Mouse (Mus musculus) right cerebral cortex, postnatal 25 days (tissue): ENCODE results near the gene Ank.

ENCODE experiments used
- DNase-seq: peaks from one replicate; pipeline ENCODE4 v3.0.0; 2022

Ank gene

DNA sequence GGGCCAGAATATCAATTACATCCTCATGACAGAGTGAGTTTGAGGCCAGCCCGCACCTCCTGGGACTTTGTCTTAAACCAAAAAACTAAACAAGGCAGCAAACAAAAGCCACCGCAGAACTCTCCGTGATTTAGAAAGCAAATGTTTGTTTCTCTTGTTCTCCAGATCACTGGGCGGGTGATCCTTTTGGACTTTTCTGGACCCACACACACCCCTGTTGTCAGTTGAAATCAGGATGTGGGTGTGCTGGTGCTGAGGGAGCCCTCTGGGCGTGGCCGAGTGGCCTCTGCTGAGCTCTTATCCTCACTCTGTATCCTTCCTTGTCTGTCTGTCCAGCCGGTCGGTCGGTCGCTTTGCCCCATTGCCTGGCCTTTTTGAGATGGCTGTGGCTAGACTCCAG, 82.6 kb downstream of the Ank start:
- no peak for DNase-seq

DNA sequence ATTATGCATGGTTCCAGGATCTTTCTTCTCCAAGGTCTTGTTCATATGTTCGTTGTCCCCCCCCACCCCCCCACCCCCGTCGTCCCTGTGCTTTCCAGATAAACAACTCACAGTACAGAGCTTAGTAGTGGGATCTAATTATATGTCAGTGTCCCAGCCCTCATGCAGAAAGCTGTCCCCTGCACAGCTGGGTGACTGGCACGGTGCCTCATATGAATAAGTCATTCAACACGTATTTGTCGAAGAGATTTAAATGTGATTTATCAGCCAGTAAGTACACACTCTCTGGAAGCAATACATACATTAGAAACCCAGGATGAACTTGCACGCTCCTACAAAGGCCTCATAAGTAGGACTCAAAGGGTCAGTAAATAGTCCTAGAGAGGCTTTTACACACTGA, 83.4 kb downstream of the Ank start:
- no peak for DNase-seq

DNA sequence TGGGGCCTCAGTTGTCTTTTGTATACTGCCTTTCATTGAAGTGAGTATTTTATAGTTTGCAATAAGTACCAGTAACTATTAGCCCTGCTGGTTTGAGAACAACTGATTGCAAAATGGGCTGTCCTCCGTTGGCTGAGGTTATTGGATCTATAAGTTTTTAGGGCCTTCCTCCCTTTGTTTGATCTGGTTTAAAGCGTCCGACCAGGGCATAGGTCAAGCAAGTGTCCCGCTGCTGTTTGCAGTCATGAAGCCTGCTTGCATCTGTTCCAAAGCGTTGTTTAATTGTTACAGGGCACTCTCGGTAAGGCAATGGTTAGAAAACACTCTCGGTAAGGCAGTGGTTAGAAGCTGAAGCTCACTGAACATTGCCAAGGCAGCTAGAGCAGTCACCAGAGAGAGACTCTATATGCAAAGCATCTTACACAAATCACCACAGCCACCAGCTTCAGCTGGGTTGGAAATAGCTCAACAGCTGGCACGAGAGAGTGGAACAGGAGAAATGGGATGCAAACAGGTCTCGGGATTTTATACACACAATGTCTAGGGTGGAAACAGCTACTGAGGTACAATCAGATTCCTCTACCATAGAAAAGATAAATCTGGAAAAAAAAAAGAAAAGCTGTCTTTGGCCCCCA, 84.0 kb downstream of the Ank start:
- DNase-seq = no peak

DNA sequence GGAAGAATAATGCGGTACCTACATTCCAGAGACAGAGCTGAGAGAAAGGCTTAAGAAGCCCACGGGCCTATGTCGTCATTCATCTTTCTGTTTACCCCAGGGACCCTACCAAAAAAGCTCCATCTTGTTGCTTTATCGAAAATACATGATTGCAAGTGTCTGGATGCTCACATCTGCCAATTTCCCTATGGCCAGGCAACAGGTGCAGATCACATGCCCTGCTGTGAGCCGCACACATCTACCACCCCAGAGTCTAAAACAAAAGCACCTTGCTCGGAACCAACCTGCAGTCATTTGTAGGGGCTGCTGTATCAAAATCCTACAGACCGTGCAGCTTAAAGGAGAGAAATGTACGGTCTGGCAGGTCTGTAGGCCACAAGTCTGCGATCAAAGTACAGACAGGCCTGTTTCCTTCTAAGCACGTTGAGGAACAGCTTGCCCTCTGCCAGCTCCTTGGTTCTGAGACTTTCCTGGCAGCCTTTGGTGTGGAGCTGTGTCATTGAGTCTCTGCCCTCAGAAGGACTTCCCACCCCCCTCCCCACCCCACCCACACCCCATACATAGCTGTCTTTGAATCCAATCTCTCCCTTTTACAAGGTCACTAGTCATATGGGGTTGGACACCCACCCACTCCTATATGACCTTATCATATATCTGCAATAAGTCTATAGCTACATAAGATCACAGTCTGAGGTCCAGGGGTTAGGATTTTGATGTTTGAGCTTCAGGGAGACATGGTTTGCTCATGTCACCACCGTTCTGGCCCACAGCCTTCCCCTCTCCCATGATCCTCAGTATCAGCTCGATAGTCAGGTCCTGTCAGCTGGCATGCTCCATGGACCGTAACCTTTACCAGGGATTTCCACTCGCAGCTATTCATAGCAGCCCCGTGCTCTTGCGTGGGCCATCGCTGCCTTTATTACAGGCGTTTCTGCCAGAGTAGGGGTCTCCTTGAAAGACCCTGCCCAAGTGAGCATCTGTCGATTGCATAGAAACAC, 84.9 kb downstream of the Ank start:
- no peak for DNase-seq

DNA sequence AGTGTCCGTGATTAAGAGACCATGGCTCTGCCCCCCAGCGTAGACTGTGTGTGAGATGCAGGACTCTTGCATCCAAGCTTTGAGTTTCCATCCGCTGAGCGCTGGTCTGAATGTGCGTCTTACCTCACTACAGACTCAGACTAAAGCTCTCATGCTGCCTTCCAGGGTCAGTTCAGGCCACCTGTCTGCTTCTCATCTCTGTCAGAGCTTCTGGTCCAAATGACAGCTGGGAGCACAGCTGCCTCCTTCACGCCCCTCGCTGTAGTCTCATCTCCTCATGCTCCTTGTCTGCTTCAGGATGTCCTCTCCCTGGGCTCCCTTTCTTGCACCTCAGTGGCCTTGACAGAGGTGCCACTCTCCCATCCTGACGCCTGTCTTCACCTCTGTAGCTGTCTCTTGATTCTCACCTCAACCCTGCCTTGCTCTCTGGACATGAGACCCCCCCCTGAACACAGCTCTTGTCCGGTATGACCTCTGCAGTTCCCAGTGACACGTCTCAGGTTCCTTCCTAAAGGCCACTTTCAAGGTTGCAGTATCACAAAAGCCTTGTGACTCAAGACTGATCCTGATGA, 85.7 kb downstream of the Ank start:
- no peak for DNase-seq

DNA sequence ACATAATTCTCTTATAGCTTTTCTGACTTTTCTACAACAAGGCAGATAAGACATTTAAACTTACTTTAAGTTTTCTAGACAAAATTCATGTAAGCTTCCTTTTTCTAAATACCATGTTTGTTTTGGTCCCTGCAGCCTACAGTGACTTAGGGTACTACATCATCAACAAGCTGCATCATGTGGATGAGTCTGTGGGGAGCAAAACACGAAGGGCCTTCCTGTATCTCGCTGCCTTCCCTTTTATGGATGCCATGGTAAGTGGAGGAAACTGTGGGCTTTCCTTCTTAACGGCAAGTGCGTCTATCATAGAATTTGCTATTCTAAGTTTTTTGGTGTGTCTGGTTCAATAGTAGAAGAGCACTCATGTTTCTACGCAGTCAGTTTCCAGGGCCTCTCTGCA, 87.1 kb downstream of the Ank start:
- DNase-seq = no peak

DNA sequence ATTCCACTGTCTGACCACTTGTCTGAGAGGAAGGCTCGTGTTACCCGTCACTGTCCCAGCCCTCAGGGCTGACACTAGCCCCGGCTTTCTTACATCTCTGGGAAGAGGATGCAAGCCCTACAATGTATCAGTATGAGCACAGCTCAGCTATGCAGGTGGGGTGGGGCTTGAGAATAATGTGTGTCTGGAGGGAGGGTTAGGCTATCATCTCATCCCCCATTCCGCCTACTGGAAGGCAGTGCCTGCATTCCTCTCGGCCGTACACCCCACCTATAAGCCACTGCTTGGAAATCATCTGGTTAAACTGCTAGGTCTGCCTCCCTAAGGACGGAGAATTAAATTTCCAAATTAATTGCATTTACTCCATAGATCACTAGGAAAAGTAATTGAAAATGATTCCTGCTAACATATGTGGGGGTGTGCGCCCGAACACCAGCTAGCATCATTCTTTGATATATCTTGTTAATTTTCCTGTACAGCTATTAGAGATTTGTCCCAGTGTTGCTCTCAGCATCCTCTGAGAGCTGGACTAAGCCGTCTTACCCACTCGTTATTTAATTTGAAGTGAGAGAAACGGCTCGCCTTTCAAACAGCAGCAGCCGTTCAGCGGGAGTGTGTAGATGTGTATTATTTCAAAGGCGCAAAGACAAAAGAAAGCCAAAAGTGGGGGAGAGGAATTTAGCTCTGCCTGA, 92.1 kb downstream of the Ank start:
- DNase-seq = no peak

DNA sequence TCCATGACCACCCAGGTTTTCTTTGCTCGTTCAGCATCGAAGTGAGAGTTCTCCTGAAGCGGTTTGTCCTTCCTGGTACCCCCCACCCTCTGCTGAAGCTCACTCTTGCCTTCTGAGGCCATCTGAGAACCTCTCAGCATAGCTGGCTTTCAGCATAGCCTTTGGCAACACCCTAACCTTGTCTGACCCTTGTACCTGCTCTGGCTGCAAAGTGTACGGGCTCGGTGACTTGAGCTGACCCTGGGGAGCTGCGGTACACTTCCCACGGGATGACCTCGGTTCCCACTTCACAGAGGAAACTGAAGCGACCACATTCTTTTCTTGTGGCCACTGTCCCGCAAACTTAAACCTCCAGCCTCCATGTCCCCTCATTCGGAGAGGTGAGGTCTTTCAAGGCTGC, 93.8 kb downstream of the Ank start:
- DNase-seq = no peak

DNA sequence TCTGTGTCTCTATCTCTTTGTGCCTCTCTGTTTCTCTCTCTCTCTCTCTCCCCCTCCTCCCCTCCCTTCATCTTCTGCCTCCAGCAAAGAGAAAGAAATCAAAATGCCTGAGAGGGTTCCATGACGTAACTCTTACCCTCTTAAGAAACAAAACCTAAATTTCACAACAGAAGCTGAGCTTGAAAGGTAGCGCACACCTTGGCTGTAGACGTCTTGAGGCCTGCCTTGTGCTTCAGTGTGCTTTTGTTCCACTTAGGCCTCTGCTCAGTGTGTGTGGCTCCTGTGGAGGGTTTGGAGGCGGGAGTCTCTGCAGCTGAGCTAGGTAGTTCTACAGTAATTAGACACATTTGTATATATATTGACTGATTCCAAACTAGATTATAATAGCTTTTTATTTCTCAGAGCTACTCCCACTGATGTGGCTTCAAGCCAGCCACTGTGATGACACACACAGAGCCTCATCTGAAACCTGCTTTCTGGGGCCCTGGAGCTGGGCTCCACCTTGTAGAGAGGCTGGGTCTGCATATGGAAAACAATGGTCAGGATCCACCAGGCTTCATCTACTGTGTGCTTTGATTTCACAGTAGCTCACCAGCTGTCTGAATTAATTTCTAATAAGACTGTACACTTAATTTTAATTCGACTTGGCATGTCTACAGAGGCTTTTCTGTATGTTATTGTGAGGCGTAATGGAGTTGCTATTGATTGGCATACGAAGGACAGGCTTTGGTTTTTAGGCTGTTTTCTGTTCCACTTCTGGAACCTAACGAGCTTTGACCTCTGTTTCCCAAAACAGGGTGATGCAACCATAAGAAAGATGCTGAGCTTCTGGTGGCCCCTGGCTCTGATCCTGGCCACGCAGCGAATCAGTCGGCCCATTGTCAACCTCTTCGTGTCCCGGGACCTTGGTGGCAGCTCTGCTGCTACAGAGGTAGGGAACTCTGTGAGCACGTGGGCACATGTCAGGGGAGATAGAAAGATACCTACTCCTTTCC, 97.9 kb downstream of the Ank start:
- DNase-seq = peak; percentile 64

DNA sequence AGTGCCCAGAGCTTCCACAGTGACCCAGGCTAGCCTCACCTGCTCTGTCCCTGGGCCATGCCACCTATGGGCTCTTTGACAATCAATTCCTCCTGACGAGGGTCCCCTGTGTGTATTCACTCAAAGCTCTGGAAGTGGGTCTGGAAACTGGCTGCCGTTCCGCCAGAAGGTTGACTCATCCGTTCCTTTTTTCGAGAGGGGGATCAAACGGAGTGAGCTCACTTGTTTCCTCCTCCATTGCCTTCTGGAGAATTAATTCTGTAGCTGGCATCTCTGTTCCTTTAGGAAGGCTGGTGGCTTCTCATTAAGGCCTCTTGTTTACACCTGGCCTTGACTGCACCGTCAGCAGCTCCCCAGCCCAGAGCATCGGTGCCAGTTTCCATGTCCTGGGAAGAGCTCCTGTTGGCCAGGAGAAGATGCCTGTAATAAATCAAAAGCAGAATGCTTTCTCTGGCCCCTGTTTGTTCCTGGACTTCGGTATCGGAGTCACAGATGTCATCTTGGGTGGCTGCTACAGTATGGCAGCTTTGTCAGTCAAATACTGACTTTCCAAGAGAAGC, 99.2 kb downstream of the Ank start:
- DNase-seq = peak; percentile 50

DNA sequence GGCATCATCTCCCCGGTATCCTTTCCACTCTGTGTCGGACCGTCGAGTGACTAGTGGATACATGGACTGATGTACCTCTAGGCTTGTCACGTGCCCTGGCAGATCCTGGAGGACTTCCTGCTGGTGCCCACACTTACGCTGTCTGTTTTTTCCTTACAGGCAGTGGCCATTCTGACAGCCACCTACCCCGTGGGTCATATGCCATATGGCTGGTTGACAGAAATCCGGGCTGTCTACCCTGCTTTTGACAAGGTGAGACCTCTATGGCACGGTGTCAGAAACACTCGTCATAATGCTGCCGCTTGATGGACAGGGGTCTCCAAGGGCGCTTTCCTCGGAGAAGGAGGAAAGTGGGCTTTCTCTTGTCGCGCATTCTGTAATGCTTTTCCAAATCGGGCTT, 100.9 kb downstream of the Ank start:
- DNase-seq = no peak

DNA sequence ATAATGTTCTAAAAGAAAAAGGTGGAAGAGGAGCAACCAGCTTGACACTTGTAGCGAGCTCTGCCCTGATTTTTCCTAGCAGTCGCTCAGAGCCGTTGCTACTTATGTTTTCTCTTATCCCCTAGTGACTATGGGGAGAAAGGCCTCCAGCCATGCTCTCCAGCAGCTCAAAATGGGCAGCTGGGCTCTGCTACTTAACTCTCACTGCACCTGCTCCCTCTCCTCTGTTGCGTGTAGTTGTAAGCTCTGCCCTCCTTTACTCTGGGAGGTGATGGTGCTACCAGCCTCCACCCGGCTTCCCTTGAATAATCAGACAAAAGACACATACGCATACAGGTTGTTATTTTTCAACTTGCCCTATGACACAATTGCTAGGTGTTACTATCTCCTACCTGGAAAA, 101.9 kb downstream of the Ank start:
- DNase-seq = no peak

DNA sequence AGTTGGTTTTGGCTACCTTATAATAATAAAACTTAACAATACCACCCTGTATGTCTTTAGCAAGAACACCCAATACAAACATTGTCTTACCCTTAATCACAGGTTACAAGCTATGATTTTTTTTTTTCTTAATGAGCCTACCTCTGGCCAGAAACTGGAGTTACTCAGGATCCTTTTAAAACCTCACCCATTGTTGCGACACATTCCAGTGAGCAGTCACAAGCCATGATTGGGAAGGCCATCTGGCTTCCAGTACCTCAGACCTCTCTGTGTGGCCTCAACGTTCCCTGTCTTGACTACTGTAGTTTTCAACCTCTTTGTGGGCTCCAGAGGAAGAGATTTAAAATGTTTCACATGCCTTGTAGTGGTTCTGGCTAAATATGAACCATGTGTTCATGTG, 103.4 kb downstream of the Ank start:
- DNase-seq = no peak

DNA sequence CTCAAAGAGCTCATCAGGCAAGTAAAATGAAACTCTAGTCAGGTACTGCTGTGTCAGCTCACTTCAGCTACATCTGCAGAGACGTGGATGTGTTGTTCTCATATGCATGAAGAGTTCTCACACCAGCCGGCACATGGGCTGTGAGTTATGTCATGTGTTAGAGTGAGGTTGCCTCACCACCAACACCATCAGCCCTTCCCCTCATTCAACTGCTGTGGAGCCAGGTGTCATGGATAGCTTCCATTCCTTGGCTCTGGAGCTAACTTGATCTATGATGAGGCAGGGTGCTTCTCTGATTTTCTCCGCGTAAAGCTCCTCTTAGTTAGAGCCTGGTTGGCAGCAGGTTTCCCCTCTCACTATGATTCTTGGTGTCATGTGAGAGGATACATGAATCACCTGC, 103.9 kb downstream of the Ank start:
- no peak for DNase-seq

DNA sequence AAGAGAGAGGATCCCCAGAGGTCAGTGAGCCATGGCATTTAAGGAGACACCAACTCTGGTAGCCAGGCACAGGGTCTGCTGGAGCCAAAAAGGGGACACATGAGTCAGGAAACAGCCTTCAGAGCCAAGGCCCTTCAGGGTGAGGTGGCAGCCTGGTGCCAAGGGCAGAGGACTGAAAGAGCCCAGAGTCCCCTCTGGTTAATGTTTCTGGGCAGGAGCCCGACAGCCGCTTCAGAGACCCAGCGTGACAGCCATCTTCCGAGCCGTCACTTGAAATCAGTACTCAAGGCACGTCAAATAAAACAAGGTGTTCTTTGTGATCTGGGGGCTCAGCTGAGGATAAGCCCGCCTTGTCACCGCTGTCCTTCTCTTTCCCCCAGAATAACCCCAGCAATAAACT, 104.7 kb downstream of the Ank start:
- no peak for DNase-seq

DNA sequence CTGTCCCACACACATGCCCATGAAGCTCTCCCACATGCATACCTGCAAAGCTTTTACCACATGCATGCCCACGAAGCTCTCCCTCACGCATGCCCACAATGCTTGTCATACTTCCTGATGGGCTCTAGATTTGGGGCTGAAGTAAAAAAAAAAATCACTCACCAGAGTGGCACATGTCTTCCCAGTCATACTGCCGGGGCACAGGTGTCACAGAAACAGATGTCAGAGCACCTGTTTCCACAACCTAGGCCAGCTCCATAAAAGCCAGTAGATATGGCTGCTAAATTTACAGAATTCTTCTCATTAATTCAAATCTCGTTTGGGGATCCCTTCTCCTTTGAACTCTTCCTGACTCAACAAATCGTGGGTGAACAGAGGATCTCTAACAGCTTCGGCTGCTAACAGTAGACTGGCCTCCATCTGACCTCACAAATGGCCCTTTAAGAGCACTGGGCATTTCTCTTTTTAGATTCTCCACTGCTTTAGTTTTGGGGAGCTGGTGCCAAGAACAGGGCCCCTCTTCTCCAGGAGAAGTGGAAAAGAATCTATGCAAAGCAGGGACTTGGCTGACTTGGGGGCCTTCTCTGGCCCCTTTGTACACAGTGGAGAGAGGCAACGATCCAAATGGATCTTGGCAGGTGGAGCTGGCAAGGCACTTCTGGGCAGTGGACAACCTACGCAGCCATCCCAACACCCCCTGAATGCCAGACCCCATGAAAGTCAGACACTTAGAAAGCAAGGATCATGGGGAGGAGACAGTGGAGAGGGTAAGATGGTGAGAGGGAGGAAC, 108.7 kb downstream of the Ank start:
- no peak for DNase-seq

DNA sequence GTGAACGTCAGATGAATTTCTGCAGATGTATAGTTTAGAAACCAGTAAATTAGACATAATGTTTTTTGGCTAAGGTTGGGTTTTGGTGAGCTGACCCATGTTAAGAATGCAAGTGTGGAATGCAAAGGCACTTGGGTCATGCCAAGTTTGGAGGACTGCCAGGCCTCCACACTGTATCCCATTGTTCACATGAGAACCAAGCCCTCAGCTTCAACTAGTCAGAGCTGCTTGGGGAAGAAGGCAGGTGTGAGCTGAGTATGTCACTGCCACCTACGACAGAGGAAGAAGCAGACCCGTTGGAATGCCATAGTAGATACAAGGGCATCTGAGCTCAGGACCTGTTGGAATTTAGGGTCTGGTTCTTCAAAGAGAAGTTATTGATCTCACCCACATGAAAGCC, 109.5 kb downstream of the Ank start:
- no peak for DNase-seq

DNA sequence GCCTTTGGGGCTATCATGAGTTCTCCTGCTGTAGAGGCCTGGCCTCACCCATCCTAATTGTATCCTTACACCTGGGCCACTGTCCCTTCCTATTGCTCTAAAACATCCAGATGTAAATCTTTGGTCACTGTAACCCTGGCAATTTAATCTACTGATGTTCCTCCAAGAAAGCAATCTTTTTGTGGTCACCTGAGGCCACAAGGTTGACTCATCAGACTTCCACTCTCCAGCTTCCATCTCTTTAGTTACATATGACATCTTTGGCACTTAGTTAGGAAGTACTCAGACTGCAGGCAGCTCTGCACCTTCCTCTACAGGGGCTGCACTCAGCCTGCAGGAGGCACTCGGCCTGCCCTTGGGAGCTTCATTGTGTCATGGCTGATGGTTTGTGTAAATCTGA, 110.4 kb downstream of the Ank start:
- DNase-seq = no peak

DNA sequence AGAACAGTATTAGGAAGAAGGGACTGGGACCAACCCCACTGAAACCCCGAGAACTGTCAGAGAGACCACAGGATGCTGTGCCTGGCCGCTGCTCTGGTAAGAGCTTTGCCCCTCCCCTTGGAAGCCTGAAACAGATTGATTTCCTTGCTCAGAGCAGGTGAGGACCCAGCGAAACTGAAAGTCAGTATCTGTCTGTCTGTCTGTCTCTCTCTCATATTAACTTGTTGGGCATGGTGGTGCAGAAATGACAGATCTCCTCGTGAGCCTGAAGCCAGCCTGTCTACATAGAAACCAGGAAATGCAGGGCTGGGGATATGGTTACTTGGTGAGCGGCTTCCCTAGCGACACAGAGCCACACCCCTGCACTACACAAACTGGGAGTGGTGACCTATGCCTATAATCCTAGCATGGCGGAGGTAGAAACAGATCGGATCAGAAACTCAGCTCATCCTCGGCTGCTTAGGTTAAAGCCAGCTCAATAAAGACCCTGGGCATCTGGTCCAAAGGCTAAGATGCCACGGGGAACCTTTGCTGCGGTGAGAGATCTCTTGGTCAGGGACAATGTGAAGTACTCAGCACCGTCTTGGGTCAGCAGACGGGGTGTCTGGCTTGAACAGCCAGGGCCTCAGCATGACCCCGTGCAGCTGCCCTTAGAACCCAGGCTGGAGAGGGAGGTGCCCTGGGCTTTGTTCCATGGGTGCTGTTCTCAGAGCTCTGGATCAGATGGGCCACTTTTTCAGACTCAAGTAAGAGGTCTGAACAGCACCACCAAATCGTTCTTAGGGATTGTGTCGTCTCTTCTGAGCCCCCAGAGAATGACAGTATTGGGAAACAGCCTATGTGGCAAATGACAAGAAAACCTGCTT, 111.7 kb downstream of the Ank start:
- DNase-seq = no peak

DNA sequence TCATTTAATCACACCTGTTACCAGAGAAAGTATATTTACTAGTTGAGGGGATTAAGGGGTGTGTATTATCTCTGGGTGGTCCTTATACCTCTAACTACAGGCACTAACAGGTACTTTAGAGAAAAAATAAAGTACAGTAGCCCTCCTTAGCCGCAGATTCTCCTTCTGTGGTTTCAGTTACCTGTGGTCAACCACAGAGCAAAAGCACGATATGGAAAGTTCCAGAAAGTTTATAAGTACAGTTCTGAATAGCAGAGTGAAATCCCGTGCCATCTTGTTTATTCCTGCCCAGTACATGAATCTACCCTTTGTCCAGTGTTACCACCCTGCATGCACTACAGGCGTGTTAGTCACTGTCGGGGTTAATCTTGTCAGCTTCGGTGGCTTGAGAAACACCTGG, 112.4 kb downstream of the Ank start:
- DNase-seq = no peak
